Mouse (Mus musculus) brain, embryonic 14.5 days (tissue): ENCODE results near the gene Sh3bgrl. TPM values are rescaled to one million over a fixed set of nuclear protein-coding genes. Genes with fewer than 3 reads are reported as not detected.
A peak's percentile ranks its signal among the peaks of the same experiment; 100 is the strongest.

Experiments used
- DNase-seq: peaks from one replicate; pipeline ENCODE4 v3.0.0-alpha.2; 2011; ENCODE audit warnings: low read depth
- CTCF ChIP-seq: fragments of 200-500 bp; IDR thresholded peaks from 2 replicates; pipeline ENCODE4 v1.5.1; 2012; ENCODE audit warnings: inconsistent platforms, mild to moderate bottlenecking, moderate library complexity, borderline replicate concordance; ENCODE audit not compliant: insufficient read depth, insufficient read length; ENCODE audit errors: extremely low read depth
- POLR2A ChIP-seq: fragments of 200-500 bp; IDR thresholded peaks from 2 replicates; pipeline ENCODE4 v1.6.1; 2012; ENCODE audit warnings: mild to moderate bottlenecking, inconsistent platforms, borderline replicate concordance; ENCODE audit not compliant: poor library complexity, insufficient read depth, insufficient read length, severe bottlenecking; ENCODE audit errors: extremely low read depth
- polyA plus RNA-seq: library from polyadenylated mRNA; depleted of rRNA; stranded (reverse); fragments of >200 nt; gene quantifications from 2 replicates; pipeline ENCODE4 v1.2.3, GENCODE M21; 2012; rRNA removed

Gene Sh3bgrl
- polyA plus RNA-seq, 1 experiment, result 119 TPM

GRCm38 (mm10) chrX:109189607-109190006, 94.4 kb downstream of the Sh3bgrl start:
- no peak for DNase-seq

GRCm38 (mm10) chrX:109190969-109191368, 95.8 kb downstream of the Sh3bgrl start:
- peak; percentile 2 for DNase-seq
- TF ChIP-seq CTCF (no peak), POLR2A (no peak)

More at GRCm38 (mm10) chrX:109189607-109190006, 94.4 kb downstream of the Sh3bgrl start:
- TF ChIP-seq POLR2A (no peak), CTCF (no peak)

GRCm38 (mm10) chrX:109191436-109191835, 96.3 kb downstream of the Sh3bgrl start:
- TF ChIP-seq POLR2A (no peak), CTCF (no peak)
- peak; percentile 1 for DNase-seq

GRCm38 (mm10) chrX:109196468-109196867, 101.3 kb downstream of the Sh3bgrl start, which contains the start of gene Gm6377:
Gene Gm6377 (plus strand): TSS chrX:109196756.
- TF ChIP-seq POLR2A (no peak), CTCF (no peak)

GRCm38 (mm10) chrX:109207843-109208242, 112.7 kb downstream of the Sh3bgrl start:
- TF ChIP-seq CTCF, result no peak
- no peak for TF ChIP-seq POLR2A
- DNase-seq, result no peak

More at GRCm38 (mm10) chrX:109196468-109196867, 101.3 kb downstream of the Sh3bgrl start, which contains the start of gene Gm6377:
- no peak for DNase-seq

GRCm38 (mm10) chrX:109228720-109229119, 133.6 kb downstream of the Sh3bgrl start:
- TF ChIP-seq POLR2A (no peak), CTCF (no peak)
- no peak for DNase-seq

GRCm38 (mm10) chrX:109235383-109236036, 140.3 kb downstream of the Sh3bgrl start:
- TF ChIP-seq POLR2A (no peak), CTCF (no peak)
- no peak for DNase-seq

- peak; percentile 36 for DNase-seq
- TF ChIP-seq POLR2A, result no peak
- no peak for TF ChIP-seq CTCF
These were observed 143.0 kb downstream of the Sh3bgrl start for GRCm38 (mm10) chrX:109238163-109238562.

Other genes starting within 250 kb of the Sh3bgrl start
- 6.0 and 10.3 TPM in 2 replicates for gene Hmgn5, start 82.0 kb upstream of the Sh3bgrl start, polyA plus RNA-seq
- gene Gm6377, start 101.4 kb downstream of the Sh3bgrl start, polyA plus RNA-seq, result 0.09 and 0.12 TPM in 2 replicates